Mouse (Mus musculus) lung, postnatal 14 days (tissue): ENCODE measurements around the gene Disp2.

Source experiments
- DNase-seq: peaks from one replicate; pipeline ENCODE4 v3.0.0; 2021

The Disp2 gene

GRCm38 (mm10) chr2:118789501-118789900 lies 10.0 kb downstream of the Disp2 start:
- no peak for DNase-seq

- no peak for DNase-seq
Observed at GRCm38 (mm10) chr2:118790221-118790550, 10.7 kb downstream of the Disp2 start.

DNA sequence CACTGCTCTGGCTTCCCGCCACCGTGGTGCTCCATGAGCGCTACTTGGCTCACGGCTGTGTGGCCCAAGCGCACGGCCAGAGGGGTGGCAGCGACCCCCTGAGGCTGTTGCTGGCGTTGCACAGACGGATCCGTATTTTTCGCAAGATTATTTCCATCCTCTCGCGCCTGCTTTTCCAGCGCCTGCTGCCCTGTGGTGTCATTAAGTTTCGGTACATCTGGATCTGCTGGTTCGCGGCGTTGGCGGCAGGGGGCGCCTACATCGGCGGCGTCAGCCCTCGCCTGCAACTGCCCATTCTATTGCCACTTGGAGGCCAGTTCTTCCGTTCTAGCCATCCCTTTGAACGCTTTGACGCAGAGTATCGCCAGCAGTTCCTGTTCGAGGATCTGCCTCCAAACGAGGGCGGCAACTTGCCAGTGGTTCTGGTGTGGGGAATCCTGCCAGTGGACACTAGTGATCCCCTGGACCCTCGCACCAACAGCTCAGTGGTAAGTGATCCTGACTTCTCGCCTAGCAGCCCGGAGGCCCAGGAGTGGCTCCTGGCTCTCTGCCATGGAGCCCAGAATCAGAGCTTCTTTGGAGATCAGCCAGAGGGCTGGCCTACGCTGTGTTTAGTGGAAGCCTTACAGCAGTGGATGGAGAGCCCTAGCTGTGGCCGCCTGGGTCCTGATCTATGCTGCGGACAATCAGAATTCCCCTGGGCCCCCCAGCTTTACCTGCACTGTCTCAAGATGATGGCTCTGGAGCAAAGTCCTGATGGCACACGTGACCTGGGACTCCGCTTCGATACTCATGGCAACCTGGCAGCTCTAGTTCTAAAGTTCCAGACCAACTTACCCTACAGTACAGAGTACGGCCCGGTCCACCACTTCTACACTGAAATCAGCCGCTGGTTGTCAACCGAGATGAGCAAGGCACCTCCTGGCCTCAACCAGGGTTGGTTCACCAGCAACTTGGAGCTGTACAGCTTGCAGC lies 11.3 kb downstream of the Disp2 start:
- peak; percentile 82 for DNase-seq

DNA sequence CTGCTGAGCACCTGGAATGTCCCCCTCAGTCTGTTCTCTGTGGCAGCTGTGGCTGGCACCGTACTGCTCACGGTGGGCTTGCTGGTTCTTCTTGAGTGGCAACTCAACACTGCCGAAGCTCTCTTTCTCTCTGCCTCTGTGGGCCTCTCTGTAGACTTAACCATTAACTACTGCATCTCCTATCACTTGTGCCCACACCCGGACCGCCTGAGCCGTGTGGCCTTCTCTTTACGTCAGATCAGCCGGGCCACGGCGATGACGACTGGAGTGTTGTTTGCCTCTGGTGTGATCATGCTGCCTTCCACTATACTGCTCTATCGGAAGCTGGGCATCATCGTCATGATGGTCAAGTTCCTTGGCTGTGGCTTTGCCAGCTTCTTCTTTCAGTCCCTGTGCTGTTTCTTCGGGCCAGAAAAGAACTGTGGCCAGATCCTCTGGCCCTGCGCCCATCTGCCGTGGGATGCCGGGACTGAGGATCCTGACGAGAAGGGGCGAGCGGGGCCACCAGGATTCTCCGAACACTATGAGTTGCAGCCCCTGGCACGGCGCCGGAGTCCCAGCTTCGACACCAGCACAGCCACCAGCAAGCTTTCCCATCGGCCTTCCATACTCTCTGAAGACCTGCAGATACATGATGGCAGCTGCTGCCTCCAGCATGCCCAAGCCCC lies 12.2 kb downstream of the Disp2 start:
- DNase-seq: no peak

- DNase-seq: no peak
Observed at GRCm38 (mm10) chr2:118792259-118792613, 12.7 kb downstream of the Disp2 start.

GRCm38 (mm10) chr2:118793636-118794035 lies 14.1 kb downstream of the Disp2 start:
- DNase-seq: no peak

GRCm38 (mm10) chr2:118802542-118803118 lies 23.1 kb downstream of the Disp2 start:
- no peak for DNase-seq

DNA sequence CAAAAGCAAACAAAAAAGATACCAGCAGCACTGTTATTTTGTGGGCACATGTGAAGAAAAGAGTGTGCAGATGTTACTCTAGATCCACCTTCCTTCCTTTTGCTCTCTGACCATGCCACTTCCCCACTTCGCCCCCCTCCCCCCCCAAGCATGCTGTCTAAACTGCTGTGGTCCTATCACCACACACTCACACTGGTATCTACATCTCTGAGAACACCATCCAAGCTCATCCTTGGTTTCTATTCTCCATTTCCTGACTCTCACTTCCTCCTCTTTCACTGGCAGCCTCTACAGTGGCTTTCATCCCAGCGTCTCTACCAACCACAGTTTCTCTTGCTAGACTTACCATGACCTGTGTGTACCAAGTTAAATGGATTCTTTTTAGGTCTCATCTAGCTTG lies 25.0 kb downstream of the Disp2 start:
- no peak for DNase-seq

DNA sequence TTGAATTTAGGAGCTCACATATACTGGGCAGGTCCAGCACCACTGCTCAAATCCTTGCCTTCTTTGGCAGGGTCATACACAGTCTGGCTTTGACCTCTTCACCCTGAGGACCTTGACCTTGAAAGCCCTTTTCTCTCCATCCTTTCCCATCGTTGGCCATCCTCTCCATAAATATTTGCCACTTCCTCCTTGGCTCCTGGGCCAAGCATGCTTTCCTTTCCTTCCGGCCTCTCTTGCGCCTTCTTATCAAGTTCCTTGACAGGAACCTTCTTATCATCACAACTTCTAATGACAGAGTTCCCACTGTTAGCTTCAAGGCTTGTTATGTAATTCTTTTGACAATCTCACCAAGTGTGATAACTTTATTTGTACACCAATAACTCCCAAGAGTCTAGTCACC lies 25.6 kb downstream of the Disp2 start:
- DNase-seq: peak; percentile 28

DNA sequence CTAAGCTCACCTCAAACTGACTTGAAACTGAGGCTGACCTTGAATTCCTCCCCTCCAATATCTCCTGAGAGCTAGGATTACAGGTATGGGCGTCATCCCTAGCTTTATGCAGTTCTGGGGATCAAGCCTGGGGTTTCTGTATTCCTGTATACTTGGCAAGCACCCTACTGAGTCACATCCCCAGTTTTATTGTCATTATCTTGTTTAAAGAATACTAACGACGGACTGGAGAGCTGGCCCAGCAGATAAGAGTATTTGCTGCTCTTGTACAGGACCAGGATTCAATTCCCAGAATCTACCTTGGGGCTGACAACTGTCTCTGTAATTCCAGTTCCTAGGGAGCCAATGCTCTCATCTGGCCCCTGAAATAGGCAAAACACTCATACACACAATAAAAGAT lies 26.2 kb downstream of the Disp2 start:
- no peak for DNase-seq

DNA sequence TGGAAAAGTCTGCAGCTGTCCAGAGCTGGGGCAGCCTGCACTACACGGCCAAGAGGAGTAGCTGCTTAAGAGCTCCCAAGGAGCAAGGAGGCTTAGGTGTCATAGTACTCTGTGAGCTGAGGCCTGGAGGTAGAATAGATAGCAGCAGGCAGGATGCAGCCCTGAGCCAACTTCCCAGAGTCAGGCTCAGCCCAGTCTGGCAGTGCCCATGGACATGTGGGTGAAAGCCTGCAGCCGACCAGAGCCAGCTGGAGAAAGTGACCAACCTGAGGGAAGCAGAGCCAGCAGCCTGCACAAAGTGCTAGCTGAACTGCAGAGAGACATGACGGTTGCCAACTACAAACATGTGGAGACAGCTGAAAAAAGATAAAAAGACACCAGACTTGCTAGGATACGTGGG lies 27.3 kb downstream of the Disp2 start:
- peak; percentile 31 for DNase-seq

DNA sequence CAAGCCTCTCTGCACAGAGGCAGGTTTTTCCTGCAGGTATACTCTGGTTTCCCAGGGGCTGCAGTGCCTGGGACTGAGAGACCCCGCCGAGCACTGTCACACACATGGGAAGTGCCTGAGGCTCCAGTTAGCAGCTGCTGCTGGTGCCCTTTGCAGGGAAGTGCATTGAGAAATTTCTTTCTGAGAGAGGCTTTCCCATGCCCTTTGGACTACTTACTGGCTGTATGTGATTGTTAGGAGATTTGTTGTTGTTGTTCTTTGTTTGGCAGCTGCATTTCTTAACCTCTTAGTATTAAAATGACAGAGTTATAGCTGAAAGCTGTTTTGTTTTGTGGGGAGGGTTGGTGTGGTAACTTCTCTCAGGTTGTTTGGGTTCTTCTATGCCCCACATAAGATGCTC lies 31.3 kb downstream of the Disp2 start:
- no peak for DNase-seq

DNA sequence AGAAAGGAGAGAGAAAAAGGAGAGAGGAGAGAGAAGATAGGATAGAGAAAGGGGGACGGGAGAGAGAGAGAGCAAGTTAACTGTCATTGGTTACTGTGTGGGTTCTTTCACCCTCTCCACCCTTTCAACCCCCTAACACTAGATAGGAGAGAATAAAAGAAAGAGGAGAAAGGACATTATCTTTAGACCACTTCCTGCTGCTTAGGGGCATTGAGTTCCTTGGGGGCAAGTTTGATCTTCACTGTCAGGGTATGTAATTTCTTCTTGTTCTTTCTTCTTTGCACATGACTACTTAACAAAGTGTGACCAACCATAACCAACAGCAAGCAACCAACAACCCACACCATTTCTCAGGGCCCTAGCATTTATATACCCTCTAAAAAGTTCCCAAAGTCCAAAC lies 33.2 kb downstream of the Disp2 start:
- DNase-seq: no peak

DNA sequence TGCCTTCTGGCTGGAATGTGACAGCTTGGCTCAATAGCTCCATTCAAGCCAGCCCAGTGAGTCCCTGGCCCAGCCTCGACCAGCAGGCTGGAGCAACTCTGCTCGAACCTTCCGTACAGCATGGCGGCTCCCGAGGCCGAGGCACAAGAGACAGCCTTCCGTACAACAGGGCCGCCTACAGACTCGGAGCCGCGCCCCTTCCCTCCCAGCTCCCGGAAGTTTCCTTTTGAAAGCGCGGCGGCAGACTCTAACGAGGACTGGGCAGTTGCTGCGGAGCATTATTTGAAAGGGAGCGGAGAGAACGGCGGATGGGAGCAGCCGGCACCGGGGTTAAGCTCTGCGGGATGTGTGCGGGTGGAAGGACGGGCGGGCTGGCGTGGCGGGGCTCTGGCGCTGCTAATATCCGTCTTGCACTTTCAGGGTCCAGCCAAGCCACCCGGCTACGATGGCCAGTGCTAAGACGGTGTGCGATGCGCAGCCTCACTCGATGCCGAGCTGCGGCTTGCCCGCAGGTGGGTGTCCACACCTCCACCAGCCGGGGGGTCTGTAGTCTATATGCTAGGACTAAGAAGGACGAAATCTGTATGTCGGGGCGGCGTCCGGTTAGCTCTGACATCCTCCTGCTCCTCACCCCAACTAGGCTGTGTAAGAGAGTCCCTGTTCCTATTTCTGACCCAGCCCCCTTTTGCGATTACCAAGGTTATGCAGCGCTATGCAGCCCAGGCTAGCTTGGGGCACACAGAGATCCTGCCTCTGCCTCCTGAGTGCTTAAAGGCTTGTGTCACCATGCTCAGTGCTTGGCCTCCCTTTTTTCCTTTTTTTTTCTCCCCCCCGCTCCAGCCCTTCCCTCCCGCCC lies 34.7 kb downstream of the Disp2 start, which contains the start of gene Knstrn:
TSS of gene Knstrn (plus strand) at position 23 of the 856 bp plus-strand sequence.
- DNase-seq: peak; percentile 92

GRCm38 (mm10) chr2:118822800-118823199 lies 43.3 kb downstream of the Disp2 start:
- no peak for DNase-seq

DNA sequence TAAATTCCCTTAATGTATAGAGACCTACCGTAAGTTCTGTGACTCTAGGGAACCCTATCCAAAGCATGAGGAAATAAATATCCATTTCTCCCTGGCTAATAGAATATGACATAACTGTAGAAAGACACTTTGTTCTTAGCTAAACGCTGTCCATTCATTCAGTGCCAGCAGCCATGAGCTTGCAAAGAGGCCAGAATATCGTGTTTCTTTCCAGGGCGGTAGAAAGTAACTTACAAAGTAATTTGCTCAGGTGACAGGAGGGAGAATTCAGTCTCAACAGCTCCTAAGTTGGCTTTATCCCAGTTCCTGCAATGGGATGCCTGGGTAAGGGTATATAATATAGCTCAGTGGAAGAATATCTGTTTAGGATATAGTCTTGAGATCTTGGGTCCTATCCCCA lies 44.9 kb downstream of the Disp2 start:
- no peak for DNase-seq

GRCm38 (mm10) chr2:118829096-118829495 lies 49.6 kb downstream of the Disp2 start:
- DNase-seq: no peak

- DNase-seq: no peak
Observed at GRCm38 (mm10) chr2:118834061-118834460, 54.5 kb downstream of the Disp2 start.

- DNase-seq: no peak
Observed at GRCm38 (mm10) chr2:118835115-118835514, 55.6 kb downstream of the Disp2 start.

GRCm38 (mm10) chr2:118838330-118838729 lies 58.8 kb downstream of the Disp2 start:
- no peak for DNase-seq

DNA sequence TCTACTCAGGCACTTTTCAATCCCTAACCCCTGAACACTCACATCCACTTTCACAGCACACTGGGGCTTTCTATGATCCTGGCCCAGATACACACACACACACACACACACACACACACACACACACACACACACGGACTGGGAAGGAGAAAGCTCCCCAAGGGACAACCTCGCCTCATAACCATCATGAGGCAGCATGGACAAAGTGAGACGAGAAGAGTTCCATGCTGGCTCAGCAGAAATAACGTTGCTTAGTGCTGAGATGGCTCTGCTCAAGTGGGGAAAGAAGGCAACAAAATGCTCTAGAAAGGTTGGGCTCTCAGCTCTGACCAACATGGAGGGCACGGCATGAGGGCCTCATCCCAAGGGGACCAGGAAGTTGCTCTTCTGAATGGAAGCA lies 61.7 kb downstream of the Disp2 start:
- no peak for DNase-seq

DNA sequence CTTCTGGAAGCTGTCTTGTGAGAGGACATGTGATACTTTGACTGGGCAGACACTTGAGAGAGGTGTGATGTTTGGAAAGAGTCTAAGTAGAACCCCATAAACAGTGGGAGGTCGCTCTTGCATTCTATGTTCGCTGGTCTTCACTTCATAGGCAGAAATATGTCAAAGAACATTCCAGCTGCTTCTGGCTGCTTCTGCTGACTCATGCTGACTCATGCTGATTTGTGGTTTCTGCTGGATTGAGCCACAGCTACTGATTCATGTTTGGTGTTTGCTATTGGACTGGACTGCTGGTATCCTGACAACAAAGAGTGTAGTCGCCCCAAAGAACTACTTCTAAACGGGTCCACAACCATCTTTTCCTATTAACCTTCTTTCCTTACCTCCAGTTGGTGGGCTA lies 62.3 kb downstream of the Disp2 start:
- no peak for DNase-seq

DNA sequence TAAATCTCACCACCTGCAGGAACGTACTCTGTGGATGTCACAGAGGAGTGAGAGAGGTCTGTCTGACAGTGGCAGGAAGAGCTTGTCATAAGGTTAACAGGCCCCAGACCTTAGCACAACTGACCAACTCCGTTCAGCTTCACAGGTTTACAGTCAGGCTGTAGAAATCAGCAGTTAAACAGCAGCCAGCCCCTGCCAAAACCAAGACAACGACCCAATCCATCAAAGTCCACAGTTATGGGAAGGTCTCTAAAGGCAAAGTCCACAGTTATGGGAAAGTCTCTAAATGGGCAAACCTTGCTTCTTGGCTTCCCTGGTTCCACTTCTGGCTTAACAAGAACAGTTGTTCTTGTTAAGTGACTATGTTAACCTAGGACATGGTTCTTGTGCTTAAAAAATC lies 64.9 kb downstream of the Disp2 start:
- DNase-seq: no peak
